Mouse (Mus musculus) G1E (cell line): ENCODE measurements around the gene Ifna1. TPM values are rescaled to one million over a fixed set of nuclear protein-coding genes. Genes with fewer than 3 reads are reported as not detected.
"Not testable (repeated sequence)": the region's sequence is repeated elsewhere in the genome, so short reads cannot be mapped to it uniquely, and the experiment has no call there.

Experiments
- ATAC-seq: 2 replicates; pipeline ENCODE4 v1.8.0; 2016; ENCODE audit warnings: mild to moderate bottlenecking; ENCODE audit not compliant: insufficient number of reproducible peaks, poor library complexity, low FRiP score, severe bottlenecking; ENCODE audit errors: extremely low read depth
- DNase-seq: peaks from one replicate; pipeline ENCODE4 v3.0.0; 2012; ENCODE audit warnings: low spot score
- H3K27me3 ChIP-seq: 2 replicates; pipeline ENCODE4 v1.6.1; 2012; ENCODE audit warnings: mild to moderate bottlenecking, low read length, inconsistent platforms; ENCODE audit not compliant: insufficient read depth
- H3K36me3 ChIP-seq: replicated peaks from 2 replicates; pipeline ENCODE3; 2012; ENCODE audit warnings: mild to moderate bottlenecking, inconsistent platforms
- H3K4me1 ChIP-seq: 2 replicates; pipeline ENCODE4 v1.6.1; 2012; ENCODE audit warnings: low read depth, low read length, inconsistent platforms, mixed read lengths; ENCODE audit not compliant: insufficient read depth
- H3K4me3 ChIP-seq: 2 replicates; pipeline ENCODE4 v1.5.1; 2012; ENCODE audit warnings: low read depth, mild to moderate bottlenecking, inconsistent platforms, low read length, moderate library complexity, mixed read lengths
- H3K9me3 ChIP-seq: replicated peaks from 2 replicates; pipeline ENCODE4 v1.6.1; 2012; ENCODE audit warnings: inconsistent platforms
- CTCF ChIP-seq: IDR thresholded peaks from 2 replicates; pipeline ENCODE4 v1.5.1; 2012; ENCODE audit warnings: low read depth, low read length, inconsistent platforms, mixed read lengths
- GATA1 ChIP-seq: IDR thresholded peaks from 2 replicates; pipeline ENCODE4 v1.6.1; 2012; ENCODE audit warnings: borderline replicate concordance, low read length, inconsistent platforms, mixed read lengths
- GATA2 ChIP-seq: IDR thresholded peaks from 2 replicates; pipeline ENCODE4 v1.6.1; 2012; ENCODE audit warnings: low read depth, low read length, inconsistent platforms, borderline replicate concordance
- POLR2AphosphoS5 ChIP-seq: IDR thresholded peaks from 2 replicates; pipeline ENCODE4 v1.6.1; 2012; ENCODE audit warnings: low read depth, low read length, inconsistent platforms; ENCODE audit not compliant: insufficient replicate concordance
- TAL1 ChIP-seq: conservative IDR thresholded peaks from 2 replicates; pipeline ENCODE4 v1.6.1; 2012; ENCODE audit warnings: low read depth, low read length, inconsistent platforms, mixed read lengths
- polyA plus RNA-seq: library from polyadenylated mRNA; stranded (reverse); fragments of >175 nt; gene quantifications from 2 replicates; pipeline ENCODE4 v1.2.3, GENCODE M21; 2012
- total RNA-seq, 2 experiments: library from RNA; stranded (forward) in 1 of 2; stranded (reverse) in 1 of 2; fragments of 200-1000 nt in 1 of 2; fragments of >200 nt in 1 of 2; fragmentation: Nextera tagmentation in 1 of 2; gene quantifications; 2 replicates each; pipeline ENCODE4 v1.2.3; 2014 to 2017

Ifna1 gene
- total RNA-seq (2014; fragmentation: Nextera tagmentation) (not detected in 2 replicates), total RNA-seq (2017) (not detected in 2 replicates), polyA plus RNA-seq (not detected in 2 replicates)

- TF ChIP-seq GATA1 = no peak
- no peak for TF ChIP-seq POLR2AphosphoS5
- no peak for TF ChIP-seq GATA2
- TF ChIP-seq CTCF = no peak
- TF ChIP-seq TAL1 = no peak
- Histone ChIP-seq H3K9me3 (no peaks in the 10 kb centered on the region), H3K27me3 (no peaks in the 10 kb centered on the region), H3K4me3 (no peak within 1 kb of the TSS), H3K36me3 (no peaks in the 10 kb centered on the region), H3K4me1 (no peaks in the 10 kb centered on the region)
- ATAC-seq = no peak
- no peak for DNase-seq
These were observed at the start of gene Ifna1 for GRCm38 (mm10) chr4:88849698-88850097. Ifna1 (plus strand) TSS chr4:88850087.

GRCm38 (mm10) chr4:88802954-88803353 is 46.9 kb upstream of the Ifna1 start, which contains the start of gene Gm13287:
Gm13287 (plus strand) TSS chr4:88803254.
- not testable (repeated sequence) for H3K27me3 ChIP-seq, H3K4me3 ChIP-seq, ATAC-seq, DNase-seq, H3K4me1 ChIP-seq, H3K9me3 ChIP-seq, H3K36me3 ChIP-seq

GRCm38 (mm10) chr4:88805231-88805630 is 44.7 kb upstream of the Ifna1 start, which contains the start of gene Gm13288:
Gm13288 (plus strand) TSS chr4:88805531.
- ATAC-seq, H3K4me1 ChIP-seq, H3K27me3 ChIP-seq, H3K9me3 ChIP-seq, H3K36me3 ChIP-seq, H3K4me3 ChIP-seq, DNase-seq: not testable (repeated sequence)

- H3K27me3 ChIP-seq, H3K4me1 ChIP-seq, DNase-seq, ATAC-seq, H3K9me3 ChIP-seq, H3K4me3 ChIP-seq, H3K36me3 ChIP-seq: not testable (repeated sequence)
These were observed 44.1 kb upstream of the Ifna1 start for GRCm38 (mm10) chr4:88805761-88806160.

- H3K36me3 ChIP-seq = no peaks in the 10 kb centered on the region
- no peaks in the 10 kb centered on the region for H3K9me3 ChIP-seq
- ATAC-seq (no peak), DNase-seq (no peak)
- H3K4me3 ChIP-seq = no peak within 1 kb of the TSS
- no peaks in the 10 kb centered on the region for H3K4me1 ChIP-seq
- no peaks in the 10 kb centered on the region for H3K27me3 ChIP-seq
- no peak for TF ChIP-seq GATA2
- no peak for TF ChIP-seq TAL1
- no peak for TF ChIP-seq CTCF
- TF ChIP-seq GATA1 = no peak
- no peak for TF ChIP-seq POLR2AphosphoS5
These were observed 34.0 kb upstream of the Ifna1 start, which contains the start of gene Ifna7 for GRCm38 (mm10) chr4:88815928-88816327. Ifna7 (plus strand) TSS chr4:88816228.

GRCm38 (mm10) chr4:88819659-88820058 is 30.2 kb upstream of the Ifna1 start, which contains the start of gene Ifna11:
Ifna11 (plus strand) TSS chr4:88819959.
- DNase-seq = no peak
- no peak for TF ChIP-seq TAL1
- TF ChIP-seq CTCF = no peak
- TF ChIP-seq GATA1 = no peak
- no peak for TF ChIP-seq GATA2
- no peak for TF ChIP-seq POLR2AphosphoS5
- Histone ChIP-seq H3K27me3 (no peaks in the 10 kb centered on the region), H3K36me3 (no peaks in the 10 kb centered on the region), H3K4me1 (no peaks in the 10 kb centered on the region), H3K4me3 (no peak within 1 kb of the TSS), H3K9me3 (no peaks in the 10 kb centered on the region)
- ATAC-seq = no peak

- DNase-seq = no peak
- TF ChIP-seq TAL1 = no peak
- TF ChIP-seq POLR2AphosphoS5 = no peak
- no peak for TF ChIP-seq GATA1
- no peak for TF ChIP-seq CTCF
- no peak for TF ChIP-seq GATA2
- no peaks in the 10 kb centered on the region for H3K4me1 ChIP-seq
- H3K9me3 ChIP-seq = no peaks in the 10 kb centered on the region
- H3K27me3 ChIP-seq = no peaks in the 10 kb centered on the region
- no peak overlapping the region for H3K4me3 ChIP-seq
- ATAC-seq = no peak
- no peaks in the 10 kb centered on the region for H3K36me3 ChIP-seq
These were observed 26.9 kb upstream of the Ifna1 start for GRCm38 (mm10) chr4:88822995-88823394.

- not testable (repeated sequence) for ATAC-seq, H3K9me3 ChIP-seq, H3K27me3 ChIP-seq, H3K4me1 ChIP-seq, DNase-seq, H3K4me3 ChIP-seq, H3K36me3 ChIP-seq
These were observed 22.8 kb upstream of the Ifna1 start, which contains the start of gene Ifna6 for GRCm38 (mm10) chr4:88827116-88827515. Ifna6 (plus strand) TSS chr4:88827416.
